Mouse (Mus musculus) limb, embryonic 14.5 days (tissue): Measurements from ENCODE around the gene Kif21b. TPM values are rescaled to one million over a fixed set of nuclear protein-coding genes. Genes with fewer than 3 reads are reported as not detected.
A peak's percentile ranks its signal among the peaks of the same experiment; 100 is the strongest.

ENCODE experiments used
- ATAC-seq: fragments of 200-750 bp; cut with Nextera tagmentation; 2 replicates; pipeline ENCODE4 v1.8.0; 2017; ENCODE audit warnings: low read depth, moderate number of reproducible peaks, moderate TSS enrichment; ENCODE audit not compliant: low FRiP score
- DNase-seq: peaks from one replicate; pipeline ENCODE4 v3.0.0-alpha.2; 2015; ENCODE audit warnings: low spot score
- H3K27ac ChIP-seq: fragments of 300-500 bp; sonication (generic); replicated peaks from 2 replicates; pipeline ENCODE4 v1.5.1; 2014; ENCODE audit warnings: low read depth, mild to moderate bottlenecking, low read length, moderate library complexity, mixed read lengths
- H3K27me3 ChIP-seq: fragments of 300-500 bp; sonication (generic); 2 replicates; pipeline ENCODE4 v1.6.1; 2014; ENCODE audit warnings: low read length, mixed read lengths; ENCODE audit not compliant: control insufficient read depth, insufficient read depth
- H3K36me3 ChIP-seq: fragments of 300-500 bp; sonication (generic); 2 replicates; pipeline ENCODE4 v1.6.1; 2014; ENCODE audit warnings: mild to moderate bottlenecking, low read length, moderate library complexity, mixed read lengths; ENCODE audit not compliant: control insufficient read depth, insufficient read depth
- H3K4me1 ChIP-seq: fragments of 300-500 bp; sonication (generic); 2 replicates; pipeline ENCODE4 v1.6.1; 2014; ENCODE audit warnings: antibody characterized with exemption, low read length, mixed read lengths; ENCODE audit not compliant: control insufficient read depth, insufficient read depth
- H3K4me2 ChIP-seq: fragments of 300-500 bp; sonication (generic); replicated peaks from 2 replicates; pipeline ENCODE4 v1.6.1; 2014; ENCODE audit warnings: low read depth, mild to moderate bottlenecking, low read length, moderate library complexity; ENCODE audit not compliant: severe bottlenecking
- H3K4me3 ChIP-seq: fragments of 300-500 bp; sonication (generic); replicated peaks from 2 replicates; pipeline ENCODE4 v1.5.1; 2014; ENCODE audit warnings: low read length
- H3K9ac ChIP-seq: fragments of 300-500 bp; sonication (generic); 2 replicates; pipeline ENCODE4 v1.6.1; 2014; ENCODE audit warnings: mild to moderate bottlenecking, low read depth, low read length, moderate library complexity; ENCODE audit not compliant: severe bottlenecking
- H3K9me3 ChIP-seq: fragments of 300-500 bp; sonication (generic); 2 replicates; pipeline ENCODE4 v1.6.1; 2016; ENCODE audit warnings: low read length; ENCODE audit not compliant: control insufficient read depth
- POLR2A ChIP-seq: fragments of 200-500 bp; IDR thresholded peaks from 2 replicates; pipeline ENCODE4 v1.8.0; 2012; ENCODE audit warnings: inconsistent platforms, mild to moderate bottlenecking, moderate library complexity, borderline replicate concordance; ENCODE audit not compliant: insufficient read depth, insufficient read length; ENCODE audit errors: extremely low read depth
- WGBS: fragments of 180-500 bp; shearing (Covaris S2); extraction: QIAGEN DNeasy Blood & Tissue Kit; methylation state at CpG from one replicate; pipeline ENCODE4 v1.1.7; 2014; 5-methylcytosine and 5-hydroxymethylcytosine counted together
- polyA plus RNA-seq, 2 experiments: library from polyadenylated mRNA; depleted of rRNA in 1 of 2; stranded (reverse) in 1 of 2; unstranded in 1 of 2; fragments of >200 nt; fragmentation: Nextera tagmentation in 1 of 2; extraction: Ambion mirVana in 1 of 2; gene quantifications; 2 replicates each; pipeline versions ENCODE4 v1.2.1 to v1.2.3; 2012 to 2014

Gene Kif21b
- polyA plus RNA-seq, 2 experiments = 3.6 to 10.9 TPM

DNA sequence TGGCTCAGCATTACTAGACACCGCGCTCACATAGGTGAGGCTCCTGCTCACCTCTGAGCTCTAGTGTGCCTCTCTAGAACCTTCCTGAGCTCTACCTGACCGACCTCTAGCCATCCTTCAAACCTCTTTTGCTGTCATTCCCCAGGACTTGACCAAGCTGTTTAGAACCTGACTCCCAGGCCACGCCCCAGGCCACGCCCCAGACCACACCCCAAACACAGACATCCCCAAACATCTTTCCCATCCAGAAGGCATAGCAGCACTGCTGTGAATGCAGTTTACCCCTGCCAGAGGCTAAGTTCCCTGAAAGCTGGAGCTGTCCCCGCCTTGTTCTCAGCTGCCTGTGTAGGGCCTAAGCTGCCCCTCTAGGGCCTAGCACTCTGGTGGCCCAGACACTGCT lies 10.4 kb upstream of the Kif21b start:
- DNase-seq (no peak), ATAC-seq (no peak; the same call in 1 of the 2 replicates)
- no peak overlapping the region for H3K9ac ChIP-seq
- no peak overlapping the region for H3K27ac ChIP-seq
- H3K4me3 ChIP-seq = no peak overlapping the region
- H3K4me1 ChIP-seq = peaks cover 11% of the 10 kb centered on the region; the same call in 1 of the 2 replicates
- TF ChIP-seq POLR2A = no peak
- 45% methylated on average over 6 of the region's 6 CpGs for WGBS
- no peaks in the 10 kb centered on the region for H3K9me3 ChIP-seq
- no peaks in the 10 kb centered on the region for H3K27me3 ChIP-seq
- no peaks in the 10 kb centered on the region for H3K36me3 ChIP-seq
- H3K4me2 ChIP-seq = no peak overlapping the region

DNA sequence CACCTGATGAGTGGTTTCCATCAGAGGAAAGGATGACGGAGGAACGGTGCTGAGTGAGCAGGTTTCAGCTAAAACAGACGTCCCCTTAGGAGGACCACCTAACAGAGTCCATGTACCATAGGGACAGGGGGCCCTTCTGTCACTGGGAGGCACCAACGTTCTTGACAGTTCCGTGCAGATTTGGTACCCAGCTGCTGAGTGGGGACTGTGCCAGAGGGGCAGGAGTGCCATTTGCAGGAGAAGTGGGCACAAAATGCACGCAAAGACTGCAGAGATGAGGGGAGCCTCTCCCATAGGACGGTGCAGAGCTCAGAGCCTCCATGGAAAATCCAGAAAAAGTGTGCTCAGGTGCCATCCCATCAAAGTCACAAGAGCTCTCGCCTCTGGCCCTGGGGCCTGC lies 9.2 kb upstream of the Kif21b start:
- 78% methylated on average over 8 of the region's 8 CpGs for WGBS
- H3K4me2 ChIP-seq = no peak overlapping the region
- no peaks in the 10 kb centered on the region for H3K9me3 ChIP-seq
- ATAC-seq (no peak), DNase-seq (no peak)
- no peak overlapping the region for H3K27ac ChIP-seq
- H3K4me3 ChIP-seq = no peak overlapping the region
- H3K36me3 ChIP-seq = no peaks in the 10 kb centered on the region
- no peak for TF ChIP-seq POLR2A
- no peaks in the 10 kb centered on the region for H3K27me3 ChIP-seq
- H3K9ac ChIP-seq = no peak overlapping the region
- H3K4me1 ChIP-seq = peaks cover 15% of the 10 kb centered on the region; the same call in 1 of the 2 replicates

- DNase-seq (no peak), ATAC-seq (no peak)
- peaks cover 30% of the 10 kb centered on the region for H3K4me1 ChIP-seq
- H3K27me3 ChIP-seq = no peaks in the 10 kb centered on the region
- H3K27ac ChIP-seq = no peak overlapping the region
- no peaks in the 10 kb centered on the region for H3K9me3 ChIP-seq
- no peaks in the 10 kb centered on the region for H3K36me3 ChIP-seq
- no peak overlapping the region for H3K4me2 ChIP-seq
- no peak overlapping the region for H3K4me3 ChIP-seq
- WGBS = 74% methylated on average over 10 of the region's 10 CpGs
- no peak for TF ChIP-seq POLR2A
- no peak overlapping the region for H3K9ac ChIP-seq
Measured at GRCm38 (mm10) chr1:136126159-136126765, 4.9 kb upstream of the Kif21b start.

- H3K4me1 ChIP-seq = peaks cover 31% of the 10 kb centered on the region
- H3K27me3 ChIP-seq = no peaks in the 10 kb centered on the region
- H3K4me2 ChIP-seq = no peak overlapping the region
- H3K4me3 ChIP-seq = no peak overlapping the region
- 55% methylated on average over 10 of the region's 10 CpGs for WGBS
- no peaks in the 10 kb centered on the region for H3K9me3 ChIP-seq
- no peak for TF ChIP-seq POLR2A
- H3K9ac ChIP-seq = no peak overlapping the region
- H3K27ac ChIP-seq = no peak overlapping the region
- peak; percentile 52 for DNase-seq
- H3K36me3 ChIP-seq = no peaks in the 10 kb centered on the region
- no peak for ATAC-seq
Measured at GRCm38 (mm10) chr1:136126895-136127294, 4.3 kb upstream of the Kif21b start.

GRCm38 (mm10) chr1:136127856-136128255 lies 3.3 kb upstream of the Kif21b start:
- H3K27me3 ChIP-seq = no peaks in the 10 kb centered on the region
- TF ChIP-seq POLR2A = no peak
- H3K4me1 ChIP-seq = peaks cover 40% of the 10 kb centered on the region
- ATAC-seq = no peak
- WGBS = 63% methylated on average over 3 of the region's 3 CpGs
- H3K36me3 ChIP-seq = no peaks in the 10 kb centered on the region
- no peak overlapping the region for H3K4me3 ChIP-seq
- no peak for DNase-seq
- peak overlapping the region; percentile 39; the same call in 1 of the 2 replicates for H3K27ac ChIP-seq
- no peak overlapping the region for H3K4me2 ChIP-seq
- no peak overlapping the region for H3K9ac ChIP-seq
- H3K9me3 ChIP-seq = no peaks in the 10 kb centered on the region
